Mouse (Mus musculus) testis, adult 2 months (tissue): Measurements from ENCODE around the gene Kmt2c. TPM values are rescaled to one million over a fixed set of nuclear protein-coding genes. Genes with fewer than 3 reads are reported as not detected.

ENCODE experiments used
- H3K27ac ChIP-seq: fragments of 200-500 bp; 2 replicates; pipeline ENCODE4 v1.5.1; 2012; ENCODE audit warnings: low read depth, low read length; ENCODE audit not compliant: control insufficient read depth, insufficient read depth
- H3K27me3 ChIP-seq: fragments of 200-500 bp; 2 replicates; pipeline ENCODE4 v1.6.1; 2012; ENCODE audit warnings: mild to moderate bottlenecking, low read length, moderate library complexity; ENCODE audit not compliant: control insufficient read depth, insufficient read depth
- H3K36me3 ChIP-seq: fragments of 200-500 bp; 2 replicates; pipeline ENCODE4 v1.6.1; 2012; ENCODE audit warnings: mild to moderate bottlenecking, low read length; ENCODE audit not compliant: control insufficient read depth, insufficient read depth
- H3K4me1 ChIP-seq: fragments of 200-500 bp; 2 replicates; pipeline ENCODE4 v1.6.1; 2012; ENCODE audit warnings: low read length; ENCODE audit not compliant: control insufficient read depth, insufficient read depth
- H3K4me3 ChIP-seq: fragments of 200-500 bp; 2 replicates; pipeline ENCODE4 v1.5.1; 2012; ENCODE audit warnings: low read depth, mild to moderate bottlenecking, low read length, moderate library complexity, mixed read lengths; ENCODE audit not compliant: control insufficient read depth
- CTCF ChIP-seq: fragments of 200-500 bp; IDR thresholded peaks from 2 replicates; pipeline ENCODE4 v1.5.1; 2012; ENCODE audit warnings: low read depth, mild to moderate bottlenecking, inconsistent platforms, low read length, moderate library complexity; ENCODE audit not compliant: control insufficient read depth, insufficient read depth, insufficient replicate concordance
- POLR2A ChIP-seq: fragments of 200-500 bp; IDR thresholded peaks from 2 replicates; pipeline ENCODE4 v1.6.1; 2012; ENCODE audit warnings: low read depth, mild to moderate bottlenecking, inconsistent platforms, low read length, moderate library complexity; ENCODE audit not compliant: control insufficient read depth
- polyA plus RNA-seq: library from polyadenylated mRNA; depleted of rRNA; stranded (reverse); fragments of >200 nt; gene quantifications from 2 replicates; pipeline ENCODE4 v1.2.3, GENCODE M21; 2012

The Kmt2c gene
- polyA plus RNA-seq, 1 experiment, result 7.7 TPM

- no peaks in the 10 kb centered on the region for H3K27me3 ChIP-seq
- H3K27ac ChIP-seq, result no peak within 1 kb of the TSS
- H3K4me1 ChIP-seq, result no peaks in the 10 kb centered on the region; the same call in 1 of the 2 replicates
- H3K36me3 ChIP-seq, result no peaks in the 10 kb centered on the region
- H3K4me3 ChIP-seq, result peak within 1 kb of the TSS; percentile 18
- no peak; the same call in 1 of the 2 replicates for TF ChIP-seq POLR2A
- TF ChIP-seq CTCF, result no peak
Observed at GRCm38 (mm10) chr5:25515767-25516166, 17.2 kb upstream of the Kmt2c start, which contains the start of gene Cct8l1. Gene Cct8l1 (plus strand): TSS chr5:25516067.

- TF ChIP-seq CTCF, result no peak
- TF ChIP-seq POLR2A, result no peak
- Histone ChIP-seq H3K36me3 (no peaks in the 10 kb centered on the region), H3K27me3 (no peaks in the 10 kb centered on the region), H3K4me1 (no peaks in the 10 kb centered on the region), H3K27ac (no peak overlapping the region), H3K4me3 (no peak overlapping the region)
Observed at GRCm38 (mm10) chr5:25506041-25506440, 7.5 kb upstream of the Kmt2c start.

GRCm38 (mm10) chr5:25500686-25501085, 2.1 kb upstream of the Kmt2c start:
- Histone ChIP-seq H3K27me3 (no peaks in the 10 kb centered on the region), H3K4me1 (peaks cover 4% of the 10 kb centered on the region; the same call in 1 of the 2 replicates), H3K36me3 (no peaks in the 10 kb centered on the region), H3K27ac (no peak overlapping the region), H3K4me3 (no peak overlapping the region)
- no peak for TF ChIP-seq CTCF
- TF ChIP-seq POLR2A, result no peak

- H3K4me3 ChIP-seq, result peak overlapping the region; percentile 94
- H3K4me1 ChIP-seq, result peaks cover 4% of the 10 kb centered on the region; the same call in 1 of the 2 replicates
- no peaks in the 10 kb centered on the region for H3K27me3 ChIP-seq
- TF ChIP-seq POLR2A (peak; percentile 34; the same call in 1 of the 2 replicates), CTCF (no peak)
- H3K27ac ChIP-seq, result peak overlapping the region; percentile 96
- H3K36me3 ChIP-seq, result no peaks in the 10 kb centered on the region
Observed at GRCm38 (mm10) chr5:25499423-25500398, 1.1 kb upstream of the Kmt2c start.

GRCm38 (mm10) chr5:25498821-25499422, 339 bp upstream of the Kmt2c start:
- Histone ChIP-seq H3K36me3 (no peaks in the 10 kb centered on the region), H3K27ac (peak overlapping the region; percentile 96), H3K27me3 (no peaks in the 10 kb centered on the region), H3K4me1 (peaks cover 4% of the 10 kb centered on the region; the same call in 1 of the 2 replicates), H3K4me3 (peak overlapping the region; percentile 94)
- no peak for TF ChIP-seq CTCF
- no peak; the same call in 1 of the 2 replicates for TF ChIP-seq POLR2A

GRCm38 (mm10) chr5:25497720-25498345, 750 bp downstream of the Kmt2c start:
- TF ChIP-seq CTCF, result no peak
- TF ChIP-seq POLR2A, result no peak
- H3K27ac ChIP-seq, result peak overlapping the region; percentile 94

GRCm38 (mm10) chr5:25497369-25497719, 1.2 kb downstream of the Kmt2c start:
- H3K4me1 ChIP-seq, result peaks cover 4% of the 10 kb centered on the region; the same call in 1 of the 2 replicates
- peak overlapping the region; percentile 70; the same call in 1 of the 2 replicates for H3K27ac ChIP-seq
- no peaks in the 10 kb centered on the region for H3K27me3 ChIP-seq
- H3K36me3 ChIP-seq, result no peaks in the 10 kb centered on the region
- peak overlapping the region; percentile 97 for H3K4me3 ChIP-seq
- TF ChIP-seq CTCF, result no peak
- no peak for TF ChIP-seq POLR2A

More at GRCm38 (mm10) chr5:25497720-25498345, 750 bp downstream of the Kmt2c start:
- peak overlapping the region; percentile 97 for H3K4me3 ChIP-seq
- no peaks in the 10 kb centered on the region for H3K36me3 ChIP-seq
- H3K4me1 ChIP-seq, result peaks cover 4% of the 10 kb centered on the region; the same call in 1 of the 2 replicates
- no peaks in the 10 kb centered on the region for H3K27me3 ChIP-seq
